Mouse (Mus musculus) neural tube, embryonic 12.5 days (tissue): Measurements from ENCODE around the gene Olfr31. TPM values are rescaled to one million over a fixed set of nuclear protein-coding genes. Genes with fewer than 3 reads are reported as not detected.

Source experiments
- polyA plus RNA-seq: library from polyadenylated mRNA; unstranded; fragments of >200 nt; fragmentation: Nextera tagmentation; extraction: Ambion mirVana; gene quantifications from 2 replicates; pipeline ENCODE4 v1.2.1, GENCODE M21; 2016

The Olfr31 gene
- polyA plus RNA-seq, 1 experiment from 2014 or later, result not detected

Other genes starting within 250 kb of the Olfr31 start
- 283 and 288 TPM in 2 replicates for gene Psmd6, start 201.8 kb upstream of the Olfr31 start, polyA plus RNA-seq
- not detected in 2 replicates for gene Olfr720, start 136.0 kb upstream of the Olfr31 start, polyA plus RNA-seq
- 4.1 and 5.0 TPM in 2 replicates for gene Il3ra, start 23.4 kb downstream of the Olfr31 start, polyA plus RNA-seq
- not detected in 2 replicates for gene Olfr721-ps1, start 78.5 kb downstream of the Olfr31 start, polyA plus RNA-seq